Mouse (Mus musculus) small intestine, adult 2 months (tissue): ENCODE results near the gene Hc.

Experiments used
- CTCF ChIP-seq: fragments of 200-500 bp; IDR thresholded peaks from 2 replicates; pipeline ENCODE4 v1.5.1; 2012; ENCODE audit warnings: low read depth, mild to moderate bottlenecking, control low read depth, inconsistent platforms, low read length, moderate library complexity, mixed read lengths; ENCODE audit not compliant: insufficient replicate concordance, insufficient read length; ENCODE audit errors: extremely low read depth
- POLR2A ChIP-seq: fragments of 200-500 bp; IDR thresholded peaks from 2 replicates; pipeline ENCODE4 v1.6.1; 2012; ENCODE audit warnings: low read depth, mild to moderate bottlenecking, control low read depth, inconsistent platforms, low read length, moderate library complexity

GRCm38 (mm10) chr2:34971080-34971888, 90.0 kb downstream of the Hc start:
- no peak for TF ChIP-seq POLR2A
- no peak for TF ChIP-seq CTCF
